Mouse (Mus musculus) lung, postnatal 0 days (tissue): ENCODE data around the gene Ptprg.

ENCODE experiments used
- CTCF ChIP-seq: IDR thresholded peaks from 2 replicates; pipeline ENCODE4 v1.5.1; 2016; ENCODE audit warnings: antibody characterized with exemption, mild to moderate bottlenecking
- EP300 ChIP-seq: IDR thresholded peaks from 2 replicates; pipeline ENCODE4 v1.6.1; 2016; ENCODE audit warnings: antibody characterized with exemption, mild to moderate bottlenecking, control low read depth

- TF ChIP-seq EP300 (no peak), CTCF (no peak)
Measured at GRCm38 (mm10) chr14:11833678-11834077, 280.3 kb downstream of the Ptprg start.
